8 mouse cellular contexts compared by ENCODE assay signal in the genomic region with DNA sequence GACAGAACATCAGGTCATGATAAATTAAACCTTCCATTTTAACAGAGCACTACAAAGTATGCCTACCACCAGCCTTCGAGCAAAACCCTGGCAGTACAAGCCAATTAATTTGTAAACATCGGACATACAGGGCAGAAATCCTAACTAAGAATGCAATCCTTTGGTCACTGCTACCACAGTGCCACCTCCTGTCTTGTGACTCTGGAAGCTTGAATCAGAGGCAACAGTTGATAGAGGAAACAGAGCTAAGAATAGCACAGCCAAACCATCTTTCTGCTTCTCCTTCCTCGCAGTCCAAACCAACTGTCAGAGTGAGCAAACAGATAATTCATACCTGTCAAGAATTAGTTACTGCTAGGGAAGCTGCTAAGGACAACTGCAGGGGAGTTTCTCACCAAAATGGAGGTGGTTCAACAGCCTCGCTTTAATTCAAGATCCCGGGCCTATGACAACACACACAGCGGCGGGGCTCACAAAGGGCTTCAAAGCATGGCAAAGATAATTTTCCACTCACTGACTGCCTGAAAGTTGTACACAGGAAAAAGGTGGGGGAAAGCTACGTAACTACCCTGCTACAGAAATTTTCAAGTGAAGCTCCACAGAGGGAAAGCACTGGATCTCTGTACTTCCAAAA. TPM values are rescaled to one million over a fixed set of nuclear protein-coding genes. Genes with fewer than 3 reads are reported as not detected.
DNase-seq lines count a peak whose midpoint lies in the region; ATAC-seq lines count a peak whose summit lies in the region.

No protein-coding gene starts in this region.

- H3K4me3 ChIP-seq in midbrain, embryonic 13.5 days (replicated peaks) = no peak overlapping the region
- H3K4me3 ChIP-seq in midbrain, embryonic 14.5 days (replicated peaks; ENCODE audit: low read depth, low read length) = no peak overlapping the region

- peaks cover 27% of the 10 kb centered on the region for H3K36me3 ChIP-seq in midbrain, embryonic 13.5 days
- peaks cover 20% of the 10 kb centered on the region for H3K36me3 ChIP-seq in midbrain, embryonic 14.5 days (ENCODE audit: control insufficient read depth, insufficient read depth, low read length)

- H3K4me2 ChIP-seq in midbrain, embryonic 13.5 days (replicated peaks) = 0 out of 2 replicates have a peak overlapping the region, but pooled peaks have one; percentile 3
- H3K4me2 ChIP-seq in midbrain, embryonic 14.5 days (ENCODE audit: low read length) = no peak overlapping the region

- peaks cover 50% of the 10 kb centered on the region for H3K4me1 ChIP-seq in midbrain, embryonic 13.5 days (replicated peaks)
- peaks cover 29% of the 10 kb centered on the region for H3K4me1 ChIP-seq in midbrain, embryonic 14.5 days (ENCODE audit: control insufficient read depth, insufficient read depth, low read length)

- no peak for ATAC-seq in midbrain, embryonic 13.5 days
- no peak for ATAC-seq in midbrain, embryonic 14.5 days (ENCODE audit: low FRiP score, low TSS enrichment)

- no peaks in the 10 kb centered on the region for H3K9me3 ChIP-seq in midbrain, embryonic 13.5 days
- no peaks in the 10 kb centered on the region for H3K9me3 ChIP-seq in midbrain, embryonic 14.5 days (ENCODE audit: control insufficient read depth, low read length)

- H3K9ac ChIP-seq in midbrain, embryonic 13.5 days (replicated peaks) = no peak overlapping the region
- no peak overlapping the region for H3K9ac ChIP-seq in midbrain, embryonic 14.5 days (replicated peaks; ENCODE audit: low read length)

- 81% methylated on average over 8 of the region's 8 CpGs for WGBS in midbrain, embryonic 13.5 days
- 81% methylated on average over 8 of the region's 8 CpGs for WGBS in midbrain, embryonic 14.5 days

- no peak overlapping the region for H3K27ac ChIP-seq in midbrain, embryonic 13.5 days
- no peak overlapping the region for H3K27ac ChIP-seq in midbrain, embryonic 14.5 days (replicated peaks; ENCODE audit: low read depth, low read length)

- peak; percentile 46 to 47 for DNase-seq in cerebellum, postnatal 14 days
- no peak for DNase-seq in cerebellum, adult 9-11 months
- no peak for DNase-seq in midbrain, embryonic 14.5 days
- peak; percentile 57 for DNase-seq in kidney, postnatal 10 days
- peak; percentile 48 to 52 for DNase-seq in thymus, postnatal 10 days (ENCODE audit: low spot score in 2 of 2)
- DNase-seq in frontal cortex, adult 2 months (ENCODE audit: extremely low spot score in 1 of 2, low spot score in 1 of 2) = no peak
- no peak for DNase-seq in embryo, embryonic 9.5 days (ENCODE audit: extremely low spot score)

- H3K27me3 ChIP-seq in midbrain, embryonic 13.5 days = no peaks in the 10 kb centered on the region
- no peaks in the 10 kb centered on the region for H3K27me3 ChIP-seq in midbrain, embryonic 14.5 days (ENCODE audit: control insufficient read depth, insufficient read depth, low read length)

RNA-seq across cellular contexts. Expression of a gene that starts 6.3 kb away (rescaled TPM):
- polyA plus RNA-seq in midbrain, embryonic 13.5 days (2015; fragmentation: Nextera tagmentation; extraction: Ambion mirVana) = 53.7 and 57.8 TPM in 2 replicates
- polyA plus RNA-seq in midbrain, embryonic 14.5 days (2014; fragmentation: Nextera tagmentation; extraction: Ambion mirVana) = 24.7 and 39.2 TPM in 2 replicates
- polyA plus RNA-seq in frontal cortex, adult 2 months (2012; rRNA removed) = 0.06 and 0.13 TPM in 2 replicates

RNA-seq across cellular contexts. Expression of a gene that starts 55.4 kb away (rescaled TPM):
- 160 and 164 TPM in 2 replicates for polyA plus RNA-seq in midbrain, embryonic 13.5 days (2015; fragmentation: Nextera tagmentation; extraction: Ambion mirVana)
- polyA plus RNA-seq in midbrain, embryonic 14.5 days (2014; fragmentation: Nextera tagmentation; extraction: Ambion mirVana) = 58.0 and 105 TPM in 2 replicates
- 122 and 139 TPM in 2 replicates for polyA plus RNA-seq in frontal cortex, adult 2 months (2012; rRNA removed)

Comparison
In these comparisons a context has a peak if more than half of its experiments do, and no peak if none do; other contexts are left out.
1. DNase-seq: peak in cerebellum, postnatal 14 days (2 of 2), kidney, postnatal 10 days (single experiment) and thymus, postnatal 10 days (2 of 2); none in cerebellum, adult 9-11 months (single experiment), midbrain, embryonic 14.5 days (single experiment), frontal cortex, adult 2 months (0 of 2) and embryo, embryonic 9.5 days (single experiment).
2. RNA of a gene that starts 6.3 kb away (polyA plus RNA-seq): 53.7 to 57.8 TPM in midbrain, embryonic 13.5 days and 24.7 to 39.2 TPM in midbrain, embryonic 14.5 days; 0.06 to 0.13 TPM in frontal cortex, adult 2 months; every median in the first group is over 10 times any median in the second.